Mouse (Mus musculus): ENCODE results near the gene Abl1.

- TF ChIP-seq POLR2A (IDR thresholded peaks at IDR 0.05; ENCODE audit: borderline replicate concordance, extremely low read depth, insufficient read depth, insufficient read length, poor library complexity, severe bottlenecking) (no peak), CTCF (IDR thresholded peaks at IDR 0.05; ENCODE audit: borderline replicate concordance, extremely low read depth, insufficient read depth, insufficient read length) (peak; percentile 23; the same call in 1 of the 2 replicates)
Observed at GRCm38 (mm10) chr2:31808410-31809357, 120.5 kb downstream of the Abl1 start.

Measured in brain, embryonic 14.5 days (tissue).